Mouse (Mus musculus) cerebellum, adult 2 months (tissue): Measurements from ENCODE around the gene Sept5.

ENCODE experiments used
- CTCF ChIP-seq: fragments of 200-500 bp; IDR thresholded peaks from 2 replicates; pipeline ENCODE4 v1.5.1; 2011; ENCODE audit warnings: low read depth, mild to moderate bottlenecking, control low read depth, low read length, moderate library complexity, borderline replicate concordance; ENCODE audit not compliant: insufficient read depth
- POLR2A ChIP-seq: fragments of 200-500 bp; IDR thresholded peaks from 2 replicates; pipeline ENCODE4 v1.6.1; 2011; ENCODE audit warnings: low read length, control low read depth, borderline replicate concordance; ENCODE audit not compliant: insufficient read depth

- TF ChIP-seq CTCF (no peak), POLR2A (no peak)
Measured at GRCm38 (mm10) chr16:18649126-18649525, 19.4 kb upstream of the Sept5 start.
